Mouse (Mus musculus): ENCODE measurements around the gene H2afx. TPM values are rescaled to one million over a fixed set of nuclear protein-coding genes. Genes with fewer than 3 reads are reported as not detected.
"Not testable (repeated sequence)": the region's sequence is repeated elsewhere in the genome, so short reads cannot be mapped to it uniquely, and the experiment has no call there.

H2afx gene
- total RNA-seq (2021): 10 to 100 TPM in 1 of 2 experiments, 1 to 10 TPM in 1; 7.8 to 10.4 TPM
- long read RNA-seq, experiment 1, transcript H2afx-201 (1 exons, 1,384 nt): major isoform, 14 of 14 reads
- long read RNA-seq, experiment 1, partial matches to known transcripts: 0 of 14 reads
- long read RNA-seq, experiment 1, other reads (novel, unspliced or antisense): 0 of 14 reads
- long read RNA-seq, experiment 2, transcript H2afx-201 (1 exons, 1,384 nt): major isoform, 13 of 13 reads
- long read RNA-seq, experiment 2, partial matches to known transcripts: 0 of 13 reads
- long read RNA-seq, experiment 2, other reads (novel, unspliced or antisense): 0 of 13 reads

GRCm38 (mm10) chr9:44334396-44335330 lies at the start of gene H2afx:
Gene H2afx, plus strand, starts transcription at chr9:44334694.
- DNase-seq (ENCODE audit: low spot score): peak; percentile 99

- DNase-seq (ENCODE audit: low spot score): no peak
These were observed 48.1 kb upstream of the H2afx start for GRCm38 (mm10) chr9:44286256-44286850.

- no peak for DNase-seq (ENCODE audit: low spot score)
These were observed 47.5 kb upstream of the H2afx start for GRCm38 (mm10) chr9:44287003-44287400.

GRCm38 (mm10) chr9:44287401-44288075 lies 47.0 kb upstream of the H2afx start:
- no peak for DNase-seq (ENCODE audit: low spot score)

GRCm38 (mm10) chr9:44288076-44288958 lies 46.2 kb upstream of the H2afx start, which contains the start of gene Abcg4:
Gene Abcg4, minus strand, starts transcription at chr9:44288615.
- DNase-seq (ENCODE audit: low spot score): no peak

- DNase-seq (ENCODE audit: low spot score): no peak
These were observed 45.6 kb upstream of the H2afx start for GRCm38 (mm10) chr9:44288959-44289291.

- DNase-seq (ENCODE audit: low spot score): peak; percentile 17
These were observed 42.0 kb upstream of the H2afx start for GRCm38 (mm10) chr9:44292490-44292889.

- not testable (repeated sequence) for DNase-seq (ENCODE audit: low spot score)
These were observed 34.5 kb upstream of the H2afx start for GRCm38 (mm10) chr9:44300001-44300400.

GRCm38 (mm10) chr9:44305466-44306079 lies 28.9 kb upstream of the H2afx start, which contains the start of gene Hinfp:
Gene Hinfp, minus strand, starts transcription at chr9:44305671.
- peak; percentile 99 for DNase-seq (ENCODE audit: low spot score)

- no peak for DNase-seq (ENCODE audit: low spot score)
These were observed 28.0 kb upstream of the H2afx start for GRCm38 (mm10) chr9:44306532-44306931.

GRCm38 (mm10) chr9:44307248-44307647 lies 27.2 kb upstream of the H2afx start:
- no peak for DNase-seq (ENCODE audit: low spot score)

GRCm38 (mm10) chr9:44309756-44310155 lies 24.7 kb upstream of the H2afx start:
- DNase-seq (ENCODE audit: low spot score): no peak

- DNase-seq (ENCODE audit: low spot score): no peak
These were observed 23.8 kb upstream of the H2afx start for GRCm38 (mm10) chr9:44310750-44311135.

- DNase-seq (ENCODE audit: low spot score): no peak
These were observed 23.1 kb upstream of the H2afx start for GRCm38 (mm10) chr9:44311136-44312134.

GRCm38 (mm10) chr9:44313476-44314256 lies 20.8 kb upstream of the H2afx start:
- no peak for DNase-seq (ENCODE audit: low spot score)

- no peak for DNase-seq (ENCODE audit: low spot score)
These were observed 20.3 kb upstream of the H2afx start for GRCm38 (mm10) chr9:44314257-44314547.

- no peak for DNase-seq (ENCODE audit: low spot score)
These were observed 19.6 kb upstream of the H2afx start for GRCm38 (mm10) chr9:44314910-44315309.

- no peak for DNase-seq (ENCODE audit: low spot score)
These were observed 17.0 kb upstream of the H2afx start for GRCm38 (mm10) chr9:44317452-44317851.

Measured in gastrocnemius, adult 18-20 months (tissue).